Mouse (Mus musculus): Measurements from ENCODE around the gene Tlr4.

The Tlr4 gene

GRCm38 (mm10) chr4:66901498-66901897, 74.1 kb downstream of the Tlr4 start:
- peak; percentile 7 to 15 for DNase-seq

GRCm38 (mm10) chr4:66908376-66908775, 81.0 kb downstream of the Tlr4 start:
- DNase-seq, result no peak

- no peak for DNase-seq
Measured at GRCm38 (mm10) chr4:66919630-66920372, 92.4 kb downstream of the Tlr4 start.

- peak; percentile 83 for DNase-seq
Measured at GRCm38 (mm10) chr4:66923616-66924276, 96.4 kb downstream of the Tlr4 start.

- DNase-seq, result no peak
Measured at GRCm38 (mm10) chr4:66926066-66926465, 98.7 kb downstream of the Tlr4 start.

- DNase-seq, result no peak
Measured at GRCm38 (mm10) chr4:66927537-66928088, 100.2 kb downstream of the Tlr4 start.

- DNase-seq, result peak in 1 of 2 experiments; percentile 25
Measured at GRCm38 (mm10) chr4:66938489-66939061, 111.2 kb downstream of the Tlr4 start.

GRCm38 (mm10) chr4:66941894-66942293, 114.5 kb downstream of the Tlr4 start:
- peak; percentile 37 to 39 for DNase-seq

GRCm38 (mm10) chr4:66943699-66944098, 116.3 kb downstream of the Tlr4 start:
- no peak for DNase-seq

- DNase-seq, result no peak
Measured at GRCm38 (mm10) chr4:66947657-66948056, 120.3 kb downstream of the Tlr4 start.

- peak; percentile 1 to 3 for DNase-seq
Measured at GRCm38 (mm10) chr4:66974918-66975317, 147.5 kb downstream of the Tlr4 start.

Data from cerebellum, postnatal 10 days (tissue).